Mouse (Mus musculus) heart, postnatal 0 days (tissue): ENCODE results near the gene Map4k3.

Source experiments
- CTCF ChIP-seq: IDR thresholded peaks from 2 replicates; pipeline ENCODE4 v1.5.1; 2016; ENCODE audit warnings: antibody characterized with exemption, control low read depth, low read depth
- EP300 ChIP-seq: IDR thresholded peaks from 2 replicates; pipeline ENCODE4 v1.6.1; 2016; ENCODE audit warnings: antibody characterized with exemption, low read depth

- TF ChIP-seq EP300 (no peak), CTCF (no peak)
Observed at GRCm38 (mm10) chr17:80763065-80763681, 34.9 kb upstream of the Map4k3 start.
